Mouse (Mus musculus) CH12.LX (cell line): Measurements from ENCODE around the gene Pappa2. TPM values are rescaled to one million over a fixed set of nuclear protein-coding genes. Genes with fewer than 3 reads are reported as not detected.

ENCODE experiments used
- DNase-seq: peaks from one replicate; pipeline ENCODE4 v3.0.0-alpha.2; 2013; ENCODE audit errors: extremely low read depth
- H3K27ac ChIP-seq: 2 replicates; pipeline ENCODE4 v1.5.1; 2012; ENCODE audit warnings: low read depth, mild to moderate bottlenecking, control low read depth, moderate library complexity; ENCODE audit not compliant: insufficient read depth
- H3K27me3 ChIP-seq: replicated peaks from 2 replicates; pipeline ENCODE3; 2012; ENCODE audit warnings: inconsistent platforms
- H3K36me3 ChIP-seq, 2 experiments: replicated peaks in 1 of 2; 2 replicates each; pipeline versions ENCODE3 to v1.6.1; 2012; ENCODE audit warnings: inconsistent platforms in 1 of 2, low read length in 1 of 2, mild to moderate bottlenecking in 1 of 2, mixed read lengths in 1 of 2, moderate library complexity in 1 of 2; ENCODE audit not compliant: control insufficient read depth in 1 of 2, insufficient read depth in 1 of 2
- H3K4me1 ChIP-seq, 2 experiments: 2 replicates each; pipeline ENCODE4 v1.6.1; 2012; ENCODE audit warnings: inconsistent platforms in 1 of 2, moderate library complexity in 1 of 2; ENCODE audit not compliant: insufficient read depth in 2 of 2, control insufficient read depth in 1 of 2
- H3K4me2 ChIP-seq: 2 replicates; pipeline ENCODE4 v1.6.1; 2012; ENCODE audit warnings: low read depth, mild to moderate bottlenecking, control low read depth; ENCODE audit not compliant: poor library complexity, insufficient read depth, severe bottlenecking
- H3K4me3 ChIP-seq, 3 experiments: fragments of 150-350 bp in 1 of 3; sonication (generic) in 1 of 3; replicated peaks in 1 of 3; 2 replicates each; pipeline versions ENCODE3 to v1.5.1; 2011 to 2012; ENCODE audit warnings: low read depth in 2 of 3, low read length in 2 of 3, mild to moderate bottlenecking in 2 of 3, moderate library complexity in 2 of 3, control low read depth in 1 of 3, improper control_type of control experiment in 1 of 3, inconsistent platforms in 1 of 3, mixed read lengths in 1 of 3; ENCODE audit not compliant: poor library complexity in 1 of 3
- H3K79me2 ChIP-seq: replicated peaks from 2 replicates; pipeline ENCODE4 v1.6.1; 2012; ENCODE audit warnings: mild to moderate bottlenecking, moderate library complexity; ENCODE audit not compliant: control insufficient read depth, poor library complexity, insufficient read depth, severe bottlenecking; ENCODE audit errors: extremely low read depth
- H3K9ac ChIP-seq: 2 replicates; pipeline ENCODE4 v1.6.1; 2012; ENCODE audit warnings: low read depth, mild to moderate bottlenecking, control low read depth, moderate library complexity; ENCODE audit not compliant: insufficient read depth
- H3K9me3 ChIP-seq: replicated peaks from 2 replicates; pipeline ENCODE3; 2012; ENCODE audit warnings: low read length, inconsistent platforms, mixed read lengths
- BHLHE40 ChIP-seq: IDR thresholded peaks from 2 replicates; pipeline ENCODE4 v1.6.1; 2011; ENCODE audit warnings: mild to moderate bottlenecking, low read depth, low read length, improper control_type of control experiment
- CTCF ChIP-seq, 2 experiments: IDR thresholded peaks in 1 of 2; conservative IDR thresholded peaks in 1 of 2; 2 replicates each; pipeline ENCODE4 v1.5.1; 2011 to 2012; ENCODE audit warnings: low read depth in 2 of 2, low read length in 2 of 2, improper control_type of control experiment in 1 of 2, inconsistent platforms in 1 of 2, mild to moderate bottlenecking in 1 of 2, moderate library complexity in 1 of 2
- HCFC1 ChIP-seq: IDR thresholded peaks from 2 replicates; pipeline ENCODE4 v1.6.1; 2012; ENCODE audit warnings: low read depth, mild to moderate bottlenecking, inconsistent platforms, low read length, improper control_type of control experiment
- IRF4 ChIP-seq: IDR thresholded peaks from 2 replicates; pipeline ENCODE4 v1.6.1; 2014; ENCODE audit warnings: low read depth, mild to moderate bottlenecking, inconsistent platforms, low read length, improper control_type of control experiment
- JUN ChIP-seq: IDR thresholded peaks from 2 replicates; pipeline ENCODE4 v1.6.1; 2011; ENCODE audit warnings: low read depth, mild to moderate bottlenecking, low read length, improper control_type of control experiment, moderate library complexity; ENCODE audit not compliant: insufficient read depth
- KAT2A ChIP-seq: IDR thresholded peaks from 2 replicates; pipeline ENCODE4 v1.6.1; 2012; ENCODE audit warnings: low read length, improper control_type of control experiment, inconsistent platforms; ENCODE audit not compliant: insufficient replicate concordance
- MAFK ChIP-seq: IDR thresholded peaks from 2 replicates; pipeline ENCODE4 v1.6.1; 2011; ENCODE audit warnings: low read length, improper control_type of control experiment; ENCODE audit not compliant: insufficient replicate concordance
- MAX ChIP-seq: IDR thresholded peaks from 2 replicates; pipeline ENCODE4 v1.6.1; 2011; ENCODE audit warnings: low read length, improper control_type of control experiment
- MXI1 ChIP-seq: IDR thresholded peaks from 2 replicates; pipeline ENCODE4 v1.6.1; 2011; ENCODE audit warnings: mild to moderate bottlenecking, low read depth, low read length, improper control_type of control experiment
- NELFE ChIP-seq: IDR thresholded peaks from 2 replicates; pipeline ENCODE4 v1.6.1; 2011; ENCODE audit warnings: low read depth, low read length, improper control_type of control experiment
- NRF1 ChIP-seq: IDR thresholded peaks from 2 replicates; pipeline ENCODE4 v1.6.1; 2014; ENCODE audit warnings: low read depth, mild to moderate bottlenecking, inconsistent platforms, low read length, improper control_type of control experiment, moderate library complexity
- PAX5 ChIP-seq: IDR thresholded peaks from 2 replicates; pipeline ENCODE4 v1.6.1; 2012; ENCODE audit warnings: low read length, inconsistent platforms, mixed read lengths
- POLR2A ChIP-seq: IDR thresholded peaks from 2 replicates; pipeline ENCODE4 v1.6.1; 2011; ENCODE audit warnings: low read depth, mild to moderate bottlenecking, improper control_type of control experiment, low read length
- RCOR1 ChIP-seq: conservative IDR thresholded peaks from 2 replicates; pipeline ENCODE4 v1.6.1; 2012; ENCODE audit warnings: low read depth, mild to moderate bottlenecking, inconsistent platforms, low read length, improper control_type of control experiment
- UBTF ChIP-seq: IDR thresholded peaks from 2 replicates; pipeline ENCODE4 v1.6.1; 2012; ENCODE audit warnings: low read depth, mild to moderate bottlenecking, inconsistent platforms, low read length, improper control_type of control experiment, moderate library complexity
- USF1 ChIP-seq: IDR thresholded peaks from 2 replicates; pipeline ENCODE4 v1.6.1; 2014; ENCODE audit warnings: low read depth, mild to moderate bottlenecking, inconsistent platforms, low read length, improper control_type of control experiment
- USF2 ChIP-seq: conservative IDR thresholded peaks from 2 replicates; pipeline ENCODE4 v1.6.1; 2011; ENCODE audit warnings: low read depth, low read length, improper control_type of control experiment
- ZC3H11A ChIP-seq: IDR thresholded peaks from 2 replicates; pipeline ENCODE4 v1.6.1; 2012; ENCODE audit warnings: low read depth, mild to moderate bottlenecking, inconsistent platforms, low read length, improper control_type of control experiment
- ZKSCAN1 ChIP-seq: IDR thresholded peaks from 2 replicates; pipeline ENCODE4 v1.6.1; 2012; ENCODE audit warnings: low read depth, inconsistent platforms, low read length, improper control_type of control experiment, borderline replicate concordance
- ZMIZ1 ChIP-seq: IDR thresholded peaks from 2 replicates; pipeline ENCODE4 v1.6.1; 2012; ENCODE audit warnings: low read depth, mild to moderate bottlenecking, inconsistent platforms, low read length, improper control_type of control experiment
- dilution Hi-C: fragments of 300-500 bp; cut with MboI; formaldehyde crosslinking; loops from 2 replicates; pipeline ENCODE4 v1.14.3; 2020; ENCODE audit warnings: low sequenced_read_pairs; ENCODE audit not compliant: extremely low pct_unique_long_range_greater_than_20kb, extremely low pct_ligation_motif_present
- in situ Hi-C: fragments of 300-500 bp; cut with MboI; formaldehyde crosslinking; loops from 3 replicates; pipeline ENCODE4 v1.14.3; 2019; ENCODE audit warnings: low sequenced_read_pairs, low pct_ligation_motif_present, low pct_unique_long_range_greater_than_20kb, mixed read lengths
- polyA plus RNA-seq: library from polyadenylated mRNA; unstranded; fragments of >175 nt; gene quantifications from 2 replicates; pipeline ENCODE4 v1.2.1, GENCODE M21; 2012; ENCODE audit warnings: low read depth; ENCODE audit not compliant: insufficient read length
- total RNA-seq, 2 experiments: library from RNA; depleted of rRNA; stranded (reverse); fragments of 300-350 nt in 1 of 2; fragments of >200 nt in 1 of 2; gene quantifications; 2 replicates each; pipeline ENCODE4 v1.2.3; 2012 to 2014

Pappa2 gene
- total and polyA plus RNA-seq, 3 experiments = 0.17 to 1.3 (median 0.20) TPM

DNA sequence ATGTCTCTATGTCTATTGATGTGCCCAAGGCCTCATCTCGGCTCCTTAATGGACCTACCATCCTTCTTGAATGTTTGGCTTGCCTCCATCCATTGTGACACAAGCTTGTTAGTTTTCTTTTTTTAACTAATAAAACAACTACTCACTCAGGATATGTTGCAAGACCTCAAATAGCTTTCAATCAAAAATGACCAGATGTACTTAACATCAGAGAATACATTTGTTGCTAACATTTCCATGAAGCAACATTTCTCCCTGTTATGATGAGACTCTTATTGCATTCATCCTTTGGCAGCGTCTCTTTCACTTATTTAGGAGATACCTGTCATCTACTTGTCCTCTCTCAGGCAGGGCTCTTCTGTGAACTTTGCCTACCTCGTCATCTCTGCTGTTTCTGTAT, 61.4 kb downstream of the Pappa2 start:
- TF ChIP-seq USF2 = no peak
- dilution Hi-C loops (no loop called here), in situ Hi-C loops (no loop called here)
- no peaks in the 10 kb centered on the region for H3K9me3 ChIP-seq
- H3K79me2 ChIP-seq = no peaks in the 10 kb centered on the region
- no peak overlapping the region for H3K9ac ChIP-seq
- no peak overlapping the region for H3K4me2 ChIP-seq
- H3K27me3 ChIP-seq = no peaks in the 10 kb centered on the region
- H3K4me3 ChIP-seq = no peak overlapping the region
- H3K36me3 ChIP-seq = no peaks in the 10 kb centered on the region
- H3K27ac ChIP-seq = no peak overlapping the region
- no peaks in the 10 kb centered on the region for H3K4me1 ChIP-seq
- no peak for DNase-seq

DNA sequence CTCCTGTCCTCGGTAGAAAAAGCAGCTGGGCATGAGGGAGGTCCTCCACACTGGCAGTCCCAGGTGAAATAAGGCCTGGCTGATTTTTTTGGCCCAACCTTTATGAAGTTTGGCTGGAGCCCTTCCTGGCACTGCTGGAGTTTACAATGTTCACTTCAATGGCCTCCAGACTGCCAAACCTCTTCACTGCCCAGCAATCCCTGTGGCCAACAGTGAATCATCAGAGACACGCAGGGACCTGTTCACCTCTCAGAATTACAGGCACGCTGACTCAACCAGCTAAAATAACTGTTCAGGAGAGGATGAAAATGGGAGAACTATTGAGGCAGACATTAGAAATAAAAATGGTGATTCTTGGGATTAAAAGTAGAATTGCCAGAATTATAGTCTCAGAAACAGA, 63.2 kb downstream of the Pappa2 start:
- TF ChIP-seq NRF1 (no peak), ZMIZ1 (no peak), KAT2A (no peak), HCFC1 (no peak), UBTF (no peak), MAFK (no peak), NELFE (no peak)
- Histone ChIP-seq H3K9ac (no peak overlapping the region), H3K27me3 (no peaks in the 10 kb centered on the region), H3K4me2 (no peak overlapping the region), H3K4me3 (no peak overlapping the region), H3K27ac (no peak overlapping the region), H3K79me2 (no peaks in the 10 kb centered on the region), H3K36me3 (no peaks in the 10 kb centered on the region), H3K9me3 (no peaks in the 10 kb centered on the region), H3K4me1 (peaks cover 0 to 11% of the 10 kb centered on the region in 2 experiments; a peak in 1 of 4 replicates)
- in situ Hi-C loops = no loop called here
- no peak for DNase-seq
- dilution Hi-C loops = no loop called here

DNA sequence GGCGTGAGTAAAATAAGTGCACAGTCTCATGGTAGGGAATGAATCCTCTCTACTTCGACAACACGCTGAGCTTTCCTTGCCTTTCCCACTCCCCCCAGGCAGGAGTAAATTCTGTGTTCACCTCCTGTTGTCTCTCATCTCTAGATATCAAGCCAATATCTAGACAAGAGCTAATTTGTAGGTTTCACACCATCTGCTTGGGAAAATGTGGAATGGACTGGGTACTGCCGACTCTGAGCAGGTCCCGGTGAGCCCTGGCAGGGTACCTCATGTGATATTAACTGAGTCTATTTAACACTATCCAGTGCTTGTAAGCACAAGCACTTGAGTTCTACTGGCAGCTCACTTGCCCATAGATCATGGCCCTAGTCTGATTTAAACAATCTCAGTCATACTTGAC, 64.7 kb downstream of the Pappa2 start:
- no peak overlapping the region for H3K27ac ChIP-seq
- peaks cover 0 to 11% of the 10 kb centered on the region in 2 experiments; a peak in 1 of 4 replicates for H3K4me1 ChIP-seq
- TF ChIP-seq MXI1 (no peak), USF1 (no peak), ZKSCAN1 (no peak), BHLHE40 (no peak), IRF4 (no peak), JUN (no peak), UBTF (no peak), CTCF (conservative IDR thresholded peaks at IDR 0.05 in 1 of 2, IDR thresholded peaks at IDR 0.05 in 1 of 2; ENCODE audit: low read depth in 2 of 2, low read length in 2 of 2) (no peak), ZC3H11A (no peak), POLR2A (no peak), MAX (no peak), PAX5 (no peak), RCOR1 (no peak)
- H3K4me3 ChIP-seq = no peak overlapping the region
- no peaks in the 10 kb centered on the region for H3K36me3 ChIP-seq
- no peaks in the 10 kb centered on the region for H3K9me3 ChIP-seq
- DNase-seq = no peak
- in situ Hi-C loops = no loop called here
- H3K9ac ChIP-seq = no peak overlapping the region
- H3K79me2 ChIP-seq = no peaks in the 10 kb centered on the region
- no peak overlapping the region for H3K4me2 ChIP-seq
- no peaks in the 10 kb centered on the region for H3K27me3 ChIP-seq
- dilution Hi-C loops = no loop called here
